Mouse (Mus musculus) bone marrow, adult 2 months (tissue): ENCODE results near the gene AL732309.1. TPM values are rescaled to one million over a fixed set of nuclear protein-coding genes. Genes with fewer than 3 reads are reported as not detected.

ENCODE experiments used
- H3K27ac ChIP-seq: fragments of 200-500 bp; 2 replicates; pipeline ENCODE4 v1.5.1; 2012; ENCODE audit warnings: low read depth, mild to moderate bottlenecking, control low read depth, inconsistent platforms, low read length; ENCODE audit not compliant: control insufficient read depth, poor library complexity, insufficient read depth
- H3K4me1 ChIP-seq: fragments of 200-500 bp; 2 replicates; pipeline ENCODE4 v1.6.1; 2011; ENCODE audit warnings: low read length; ENCODE audit not compliant: control insufficient read depth, insufficient read depth
- H3K4me3 ChIP-seq: fragments of 200-500 bp; replicated peaks from 2 replicates; pipeline ENCODE3; 2011; ENCODE audit warnings: mild to moderate bottlenecking, low read depth, low read length, control low read depth; ENCODE audit not compliant: control insufficient read depth
- CTCF ChIP-seq: fragments of 200-500 bp; IDR thresholded peaks from 2 replicates; pipeline ENCODE4 v1.5.1; 2011; ENCODE audit warnings: low read length, control low read depth; ENCODE audit not compliant: control insufficient read depth, insufficient read depth
- POLR2A ChIP-seq: fragments of 200-500 bp; IDR thresholded peaks from 2 replicates; pipeline ENCODE4 v1.6.1; 2011; ENCODE audit warnings: low read depth, mild to moderate bottlenecking, control low read depth, low read length, borderline replicate concordance; ENCODE audit not compliant: control insufficient read depth
- WGBS: fragments of 180-500 bp; shearing (Covaris S2); methylation state at CpG from one replicate; pipeline ENCODE4 v1.1.7; 2018; 5-methylcytosine and 5-hydroxymethylcytosine counted together
- polyA plus RNA-seq: library from polyadenylated mRNA; stranded (reverse); fragments of >200 nt; gene quantifications from 2 replicates; pipeline ENCODE4 v1.2.4, GENCODE M21; 2011; ENCODE audit warnings: low replicate concordance; ENCODE audit not compliant: missing spikeins, insufficient read depth, insufficient read length

The AL732309.1 gene
- 9.9 and 22.3 TPM in 2 replicates for polyA plus RNA-seq

DNA sequence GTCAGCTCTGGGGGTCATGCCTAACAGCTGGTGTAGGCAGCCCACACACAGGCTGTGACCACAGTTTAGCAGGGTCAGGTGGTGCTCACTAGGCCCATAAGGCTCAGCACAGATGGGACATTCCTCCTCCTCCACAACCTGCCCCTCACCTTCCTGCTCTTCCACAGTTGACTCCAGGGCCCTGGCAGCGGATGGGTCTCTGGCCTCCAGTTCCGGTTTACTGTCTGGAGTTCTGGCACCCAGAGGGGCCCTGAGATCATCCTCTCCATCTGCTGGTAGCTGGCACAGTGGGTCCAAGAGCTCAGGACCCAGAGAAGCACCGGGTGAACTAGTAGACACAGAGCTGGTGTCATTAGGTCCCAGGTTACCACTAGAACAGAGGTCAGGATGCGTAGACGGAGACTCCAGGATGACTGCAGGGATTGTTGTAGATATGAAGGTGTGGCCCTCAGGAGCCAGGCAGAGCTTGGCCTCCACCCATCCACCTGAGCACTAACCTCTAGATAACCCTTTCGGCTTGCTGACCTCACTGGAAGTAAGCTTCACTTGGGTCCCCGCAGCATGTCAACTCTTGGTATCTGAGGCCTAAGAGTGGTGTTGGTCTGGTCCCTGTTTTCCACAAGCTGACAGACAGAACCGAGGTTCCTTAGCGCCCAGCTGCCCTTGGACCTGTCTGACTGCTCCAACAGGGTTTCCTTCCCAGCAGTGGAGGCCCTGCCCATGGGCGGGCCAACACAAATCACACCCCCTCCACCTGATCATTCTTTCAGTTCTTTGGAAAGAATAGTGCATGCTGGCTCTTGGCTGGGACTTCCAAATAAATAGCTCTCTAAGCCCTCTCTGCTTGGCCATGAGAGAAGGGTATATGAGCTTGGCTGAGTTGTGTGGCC, at the start of gene AL732309.1:
Gene AL732309.1, minus strand, starts transcription at position 681 of the 890 bp plus-strand sequence.
- TF ChIP-seq CTCF = no peak
- no peak for TF ChIP-seq POLR2A
- Histone ChIP-seq H3K27ac (no peak within 1 kb of the TSS), H3K4me1 (no peaks in the 10 kb centered on the region; the same call in 1 of the 2 replicates), H3K4me3 (no peak within 1 kb of the TSS)
- whole genome bisulfite sequencing = 86% methylated on average over 10 of the region's 10 CpGs

GRCm38 (mm10) chr2:25293706-25294105, 47.0 kb upstream of the AL732309.1 start:
- WGBS = 75% methylated on average over 9 of the region's 9 CpGs
- Histone ChIP-seq H3K4me3 (no peak overlapping the region), H3K27ac (no peak overlapping the region), H3K4me1 (no peaks in the 10 kb centered on the region)
- TF ChIP-seq POLR2A (no peak), CTCF (no peak)

DNA sequence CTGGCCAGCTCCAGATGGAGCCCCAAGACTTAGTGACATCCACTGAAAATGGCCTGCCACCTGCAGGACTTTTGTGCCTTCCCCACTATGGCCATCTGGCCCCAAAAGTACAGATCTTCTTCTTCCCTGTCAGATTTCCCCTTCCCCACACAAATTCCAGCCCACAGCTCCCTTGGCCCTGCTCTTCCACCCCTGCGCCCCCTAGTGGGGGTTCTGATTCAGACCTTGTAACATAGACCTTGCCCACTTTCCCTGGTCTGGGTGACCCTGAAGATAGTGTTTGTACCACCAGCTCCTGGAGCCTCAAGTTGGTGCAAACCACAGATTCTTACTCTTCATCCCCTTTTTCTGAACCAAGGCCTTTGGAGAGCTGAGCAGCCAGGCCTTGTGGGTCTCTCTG, 46.2 kb upstream of the AL732309.1 start:
- Histone ChIP-seq H3K4me1 (no peaks in the 10 kb centered on the region), H3K27ac (no peak overlapping the region), H3K4me3 (no peak overlapping the region)
- TF ChIP-seq CTCF (peak; percentile 77), POLR2A (no peak)
- 0% methylated on average over 1 of the region's 1 CpGs for WGBS

GRCm38 (mm10) chr2:25292054-25292544, 45.4 kb upstream of the AL732309.1 start:
- TF ChIP-seq CTCF (no peak), POLR2A (no peak)
- Histone ChIP-seq H3K4me3 (no peak overlapping the region), H3K4me1 (no peaks in the 10 kb centered on the region), H3K27ac (no peak overlapping the region)
- WGBS = 8% methylated on average over 43 of the region's 43 CpGs

DNA sequence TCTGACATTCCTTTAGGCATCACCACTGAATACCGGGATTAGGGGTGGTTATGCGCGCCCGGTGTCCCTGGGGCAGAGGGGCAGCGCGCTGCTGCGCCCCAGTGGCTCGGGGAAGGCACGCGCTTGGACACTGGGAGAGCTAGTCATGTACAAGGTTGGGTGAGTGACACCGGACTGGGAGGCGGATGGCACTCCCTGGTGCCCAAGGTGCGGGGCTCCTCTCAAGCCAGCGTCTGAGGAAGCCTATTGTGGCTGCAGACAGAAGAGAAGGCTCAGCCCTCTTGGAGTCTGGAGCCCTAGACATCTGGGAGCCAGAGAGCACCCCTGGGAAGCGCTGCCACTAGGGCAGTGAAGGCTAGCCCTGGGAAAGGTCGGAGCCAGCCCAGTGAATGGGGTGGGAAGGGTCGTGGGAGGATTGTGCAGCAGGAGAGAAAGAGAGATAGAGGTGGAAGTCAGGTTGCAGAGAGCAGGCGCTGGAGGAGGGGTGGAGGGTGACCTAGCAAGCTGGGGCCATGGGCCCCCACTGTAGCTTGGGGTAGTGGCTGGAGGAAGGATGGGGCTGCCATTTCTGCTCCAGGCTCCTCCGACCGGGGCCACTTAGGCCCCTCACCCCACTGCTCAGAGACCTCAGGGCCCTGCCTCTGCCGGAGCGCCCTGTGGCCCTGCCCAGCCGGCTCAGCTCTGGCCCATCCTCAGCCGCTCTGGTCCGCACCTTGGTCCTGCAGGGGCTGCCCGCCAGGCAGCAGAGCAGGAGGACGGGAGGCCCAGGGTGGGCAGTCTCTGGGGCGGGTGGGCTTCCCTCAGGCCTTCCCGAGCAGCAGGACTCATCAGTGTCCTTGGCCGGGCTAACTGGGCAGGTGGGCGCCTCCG, 44.8 kb upstream of the AL732309.1 start:
- 10% methylated on average over 32 of the region's 32 CpGs for WGBS
- Histone ChIP-seq H3K27ac (no peak overlapping the region), H3K4me1 (no peaks in the 10 kb centered on the region), H3K4me3 (no peak overlapping the region)
- TF ChIP-seq CTCF (no peak), POLR2A (no peak)

GRCm38 (mm10) chr2:25290816-25291130, 44.1 kb upstream of the AL732309.1 start:
- TF ChIP-seq CTCF = no peak
- TF ChIP-seq POLR2A = no peak
- H3K4me3 ChIP-seq = no peak overlapping the region
- 4% methylated on average over 18 of the region's 18 CpGs for WGBS
- H3K4me1 ChIP-seq = no peaks in the 10 kb centered on the region
- no peak overlapping the region for H3K27ac ChIP-seq

- TF ChIP-seq POLR2A (no peak), CTCF (no peak)
- WGBS = 3% methylated on average over 54 of the region's 54 CpGs
- H3K4me3 ChIP-seq = no peak overlapping the region
- H3K27ac ChIP-seq = no peak overlapping the region
- H3K4me1 ChIP-seq = no peaks in the 10 kb centered on the region
Measured at GRCm38 (mm10) chr2:25290101-25290815, 43.6 kb upstream of the AL732309.1 start.
